Mouse (Mus musculus) testis, adult 2 months (tissue): ENCODE data around the gene Zfp105.

ENCODE experiments used
- CTCF ChIP-seq: fragments of 200-500 bp; IDR thresholded peaks from 2 replicates; pipeline ENCODE4 v1.5.1; 2012; ENCODE audit warnings: low read depth, mild to moderate bottlenecking, inconsistent platforms, low read length, moderate library complexity; ENCODE audit not compliant: control insufficient read depth, insufficient read depth, insufficient replicate concordance
- POLR2A ChIP-seq: fragments of 200-500 bp; IDR thresholded peaks from 2 replicates; pipeline ENCODE4 v1.6.1; 2012; ENCODE audit warnings: low read depth, mild to moderate bottlenecking, inconsistent platforms, low read length, moderate library complexity; ENCODE audit not compliant: control insufficient read depth

- TF ChIP-seq CTCF (no peak), POLR2A (no peak)
Observed at GRCm38 (mm10) chr9:122875145-122875544, 47.7 kb upstream of the Zfp105 start.
